Mouse (Mus musculus) forebrain, embryonic 14.5 days (tissue): ENCODE measurements at regions not wholly inside any gene's neighbourhood (a gene's known extent, or its start where the extent isn't known, plus 50 kb on each side); places are given as distances from the start of the nearest gene placed in this dataset.
"Not testable (repeated sequence)": the region's sequence is repeated elsewhere in the genome, so short reads cannot be mapped to it uniquely, and the experiment has no call there.

Source experiments
- ATAC-seq: fragments of 200-750 bp; cut with Nextera tagmentation; 2 replicates; pipeline ENCODE4 v1.8.0; 2017; ENCODE audit warnings: mild to moderate bottlenecking, moderate library complexity
- DNase-seq: peaks from one replicate; pipeline ENCODE4 v3.0.0-alpha.2; 2015; ENCODE audit warnings: low spot score
- H3K27ac ChIP-seq: fragments of 300-500 bp; sonication (generic); 2 replicates; pipeline ENCODE4 v1.5.1; 2014; ENCODE audit warnings: low read depth, mild to moderate bottlenecking, control low read depth, low read length, moderate library complexity
- H3K27me3 ChIP-seq: fragments of 300-500 bp; sonication (generic); replicated peaks from 2 replicates; pipeline ENCODE4 v1.6.1; 2014; ENCODE audit warnings: low read length, control low read depth, mixed read lengths; ENCODE audit not compliant: control insufficient read depth, insufficient read depth
- H3K36me3 ChIP-seq: fragments of 300-500 bp; sonication (generic); 2 replicates; pipeline ENCODE4 v1.6.1; 2014; ENCODE audit warnings: low read length, control low read depth; ENCODE audit not compliant: control insufficient read depth, insufficient read depth
- H3K4me1 ChIP-seq: fragments of 300-500 bp; sonication (generic); 2 replicates; pipeline ENCODE4 v1.6.1; 2014; ENCODE audit warnings: antibody characterized with exemption, low read length, control low read depth; ENCODE audit not compliant: control insufficient read depth, insufficient read depth
- H3K4me2 ChIP-seq: fragments of 300-500 bp; sonication (generic); 2 replicates; pipeline ENCODE4 v1.6.1; 2014; ENCODE audit warnings: mild to moderate bottlenecking, control low read depth, low read length
- H3K4me3 ChIP-seq: fragments of 300-500 bp; sonication (generic); 2 replicates; pipeline ENCODE4 v1.5.1; 2014; ENCODE audit warnings: low read depth, low read length, control low read depth
- H3K9ac ChIP-seq: fragments of 300-500 bp; sonication (generic); 2 replicates; pipeline ENCODE4 v1.6.1; 2014; ENCODE audit warnings: mild to moderate bottlenecking, low read length, control low read depth, moderate library complexity
- H3K9me3 ChIP-seq: fragments of 300-500 bp; sonication (generic); replicated peaks from 2 replicates; pipeline ENCODE4 v1.6.1; 2016; ENCODE audit warnings: low read length, control low read depth, mixed read lengths; ENCODE audit not compliant: control insufficient read depth
- WGBS: fragments of 180-500 bp; shearing (Covaris S2); extraction: QIAGEN DNeasy Blood & Tissue Kit; methylation state at CpG from one replicate; pipeline ENCODE4 v1.1.7; 2014; 5-methylcytosine and 5-hydroxymethylcytosine counted together

- Histone ChIP-seq H3K9ac (no peak overlapping the region), H3K27me3 (no peaks in the 10 kb centered on the region), H3K4me1 (no peaks in the 10 kb centered on the region), H3K4me2 (no peak overlapping the region), H3K9me3 (no peaks in the 10 kb centered on the region), H3K4me3 (no peak overlapping the region), H3K27ac (no peak overlapping the region), H3K36me3 (no peaks in the 10 kb centered on the region)
- WGBS, result 32% methylated on average over 5 of the region's 5 CpGs
- DNase-seq (peak; percentile 0), ATAC-seq (no peak)
Measured at GRCm38 (mm10) chrX:18727940-18728710, 266.9 kb upstream of the 4930578C19Rik start.

GRCm38 (mm10) chrX:18687216-18687615, 226.0 kb upstream of the 4930578C19Rik start:
- H3K9me3 ChIP-seq, result no peaks in the 10 kb centered on the region
- ATAC-seq (no peak), DNase-seq (peak; percentile 1)
- no peaks in the 10 kb centered on the region for H3K27me3 ChIP-seq
- H3K4me3 ChIP-seq, result no peak overlapping the region
- H3K27ac ChIP-seq, result no peak overlapping the region
- H3K4me2 ChIP-seq, result no peak overlapping the region
- no peaks in the 10 kb centered on the region for H3K36me3 ChIP-seq
- H3K9ac ChIP-seq, result no peak overlapping the region
- 76% methylated on average over 1 of the region's 1 CpGs for WGBS
- H3K4me1 ChIP-seq, result no peaks in the 10 kb centered on the region

- not testable (repeated sequence) for H3K4me3 ChIP-seq, H3K4me1 ChIP-seq, H3K27me3 ChIP-seq, H3K36me3 ChIP-seq, DNase-seq, H3K9me3 ChIP-seq, ATAC-seq, H3K27ac ChIP-seq, H3K4me2 ChIP-seq, H3K9ac ChIP-seq
- WGBS, result 85% methylated on average over 2 of the region's 2 CpGs
Measured at GRCm38 (mm10) chrX:18667251-18667650, 206.1 kb upstream of the 4930578C19Rik start.

GRCm38 (mm10) chrX:18663101-18663500, 201.9 kb upstream of the 4930578C19Rik start:
- H3K4me1 ChIP-seq, result no peaks in the 10 kb centered on the region
- no peaks in the 10 kb centered on the region for H3K36me3 ChIP-seq
- H3K27ac ChIP-seq, result no peak overlapping the region
- no peak overlapping the region for H3K4me2 ChIP-seq
- H3K4me3 ChIP-seq, result no peak overlapping the region
- H3K9ac ChIP-seq, result no peak overlapping the region
- ATAC-seq (no peak), DNase-seq (no peak)
- H3K27me3 ChIP-seq, result no peaks in the 10 kb centered on the region
- 40% methylated on average over 1 of the region's 1 CpGs for WGBS
- H3K9me3 ChIP-seq, result no peaks in the 10 kb centered on the region

GRCm38 (mm10) chrX:18618581-18618980, 157.4 kb upstream of the 4930578C19Rik start:
- no peaks in the 10 kb centered on the region for H3K4me1 ChIP-seq
- no peak overlapping the region for H3K9ac ChIP-seq
- no peak overlapping the region for H3K4me3 ChIP-seq
- DNase-seq (no peak), ATAC-seq (no peak)
- no peak overlapping the region for H3K4me2 ChIP-seq
- no peaks in the 10 kb centered on the region for H3K36me3 ChIP-seq
- WGBS, result 94% methylated on average over 2 of the region's 2 CpGs
- H3K27ac ChIP-seq, result no peak overlapping the region
- H3K9me3 ChIP-seq, result no peaks in the 10 kb centered on the region
- no peaks in the 10 kb centered on the region for H3K27me3 ChIP-seq
